Mouse (Mus musculus) activated CD4-positive, CD25-positive, alpha-beta regulatory T cell, adult 4 months (primary cell): Measurements from ENCODE around the gene Rab26. TPM values are rescaled to one million over a fixed set of nuclear protein-coding genes. Genes with fewer than 3 reads are reported as not detected.

Experiments
- ATAC-seq: one replicate; pipeline ENCODE4 v1.8.0; 2017
- polyA plus RNA-seq, 2 experiments: library from polyadenylated mRNA; unstranded; fragments of 100-300 nt; shearing (Covaris generic); gene quantifications; one replicate each; pipeline ENCODE4 v1.2.1; 2017

The Rab26 gene
- polyA plus RNA-seq, 2 experiments from 2014 or later = 2.8 to 3.3 TPM

DNA sequence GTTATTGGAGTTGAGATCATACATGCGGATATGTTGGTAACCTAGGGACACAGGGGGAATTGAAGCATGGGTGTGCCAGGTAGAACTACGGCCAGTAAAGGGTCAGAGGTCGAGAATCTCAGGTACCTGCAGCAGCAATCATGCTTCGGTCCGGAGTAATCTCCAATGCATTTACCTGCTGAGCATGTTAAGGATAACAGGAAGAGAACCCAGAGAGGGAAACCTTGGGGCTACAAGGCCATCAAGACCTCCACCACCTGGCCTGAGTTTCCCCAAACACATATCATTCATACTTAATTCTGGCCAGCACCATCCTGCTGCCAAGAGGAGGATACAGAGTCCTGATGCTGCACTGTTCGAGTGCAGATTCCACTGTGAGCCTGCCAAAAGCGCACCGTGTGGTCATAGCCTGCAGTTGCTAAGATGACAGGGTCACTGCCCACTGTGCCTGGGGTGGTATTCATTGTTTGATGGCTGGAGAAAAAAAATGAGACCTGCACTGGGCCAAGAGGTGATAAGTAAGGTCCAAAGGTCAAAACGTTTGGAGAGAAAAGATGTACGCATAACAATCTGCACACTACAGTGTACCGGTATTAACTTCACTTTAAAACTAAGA, 55.9 kb downstream of the Rab26 start:
- ATAC-seq = no peak

Other genes starting within 250 kb of the Rab26 start
- gene Abca17, start 183.1 kb downstream of the Rab26 start, polyA plus RNA-seq = under 1 TPM in 1 of 2 experiments, not detected in 1; 0.21 TPM
- gene Abca3, start 182.3 kb downstream of the Rab26 start, polyA plus RNA-seq = 10 to 100 TPM; 15.8 to 20.0 TPM
- 100 to 1,000 TPM; 114 to 119 TPM for gene Rnps1, start 119.6 kb downstream of the Rab26 start, polyA plus RNA-seq
- 10 to 100 TPM; 57.0 to 77.2 TPM for gene Eci1, start 107.6 kb downstream of the Rab26 start, polyA plus RNA-seq
- gene Dnase1l2, start 91.1 kb downstream of the Rab26 start, polyA plus RNA-seq = 1 to 10 TPM; 1.9 to 3.6 TPM
- 10 to 100 TPM; 22.6 to 37.5 TPM for gene E4f1, start 63.9 kb downstream of the Rab26 start, polyA plus RNA-seq
- gene Pgp, start 63.8 kb downstream of the Rab26 start, polyA plus RNA-seq = 1 to 10 TPM; 3.3 to 6.2 TPM
- gene Bricd5, start 60.3 kb downstream of the Rab26 start, polyA plus RNA-seq = not detected
- 10 to 100 TPM; 12.6 to 15.3 TPM for gene Mlst8, start 55.1 kb downstream of the Rab26 start, polyA plus RNA-seq
- gene Caskin1, start 45.6 kb downstream of the Rab26 start, polyA plus RNA-seq = under 1 TPM; 0.10 to 0.17 TPM
- 10 to 100 TPM; 35.0 to 58.7 TPM for gene Traf7, start 6.3 kb downstream of the Rab26 start, polyA plus RNA-seq
- gene Pkd1, start 15.6 kb upstream of the Rab26 start, polyA plus RNA-seq = 10 to 100 TPM; 11.5 to 15.4 TPM
- gene Tsc2, start 98.4 kb upstream of the Rab26 start, polyA plus RNA-seq = 10 to 100 TPM in 1 of 2 experiments, 1 to 10 TPM in 1; 9.8 to 24.1 TPM
- gene Nthl1, start 98.5 kb upstream of the Rab26 start, polyA plus RNA-seq = 1 to 10 TPM; 2.1 to 2.6 TPM
- gene Slc9a3r2, start 116.1 kb upstream of the Rab26 start, polyA plus RNA-seq = not detected
- under 1 TPM in 1 of 2 experiments, not detected in 1; 0.66 TPM for gene Npw, start 124.2 kb upstream of the Rab26 start, polyA plus RNA-seq
- gene Zfp598, start 135.5 kb upstream of the Rab26 start, polyA plus RNA-seq = 1 to 10 TPM; 4.5 to 4.6 TPM
- 1 to 10 TPM in 1 of 2 experiments, under 1 TPM in 1; 0.43 to 1.2 TPM for gene Syngr3, start 155.7 kb upstream of the Rab26 start, polyA plus RNA-seq
- gene Gfer, start 161.9 kb upstream of the Rab26 start, polyA plus RNA-seq = 10 to 100 TPM; 13.1 to 15.5 TPM
- gene Noxo1, start 162.0 kb upstream of the Rab26 start, polyA plus RNA-seq = 1 to 10 TPM; 1.4 to 1.5 TPM
- 10 to 100 TPM; 23.6 to 46.2 TPM for gene Tbl3, start 173.4 kb upstream of the Rab26 start, polyA plus RNA-seq
- gene Rnf151, start 183.9 kb upstream of the Rab26 start, polyA plus RNA-seq = not detected
- 1,000 to 10,000 TPM in 1 of 2 experiments, 100 to 1,000 TPM in 1; 537 to 1,178 TPM for gene Rps2, start 183.9 kb upstream of the Rab26 start, polyA plus RNA-seq
- 100 to 1,000 TPM; 226 to 265 TPM for gene Ndufb10, start 190.3 kb upstream of the Rab26 start, polyA plus RNA-seq
- not detected for gene Rpl3l, start 193.6 kb upstream of the Rab26 start, polyA plus RNA-seq
- gene Msrb1, start 202.4 kb upstream of the Rab26 start, polyA plus RNA-seq = 10 to 100 TPM; 33.5 to 39.9 TPM
- not detected for gene Hs3st6, start 218.8 kb upstream of the Rab26 start, polyA plus RNA-seq